Mouse (Mus musculus) lung, postnatal 0 days (tissue): Measurements from ENCODE around the gene Cggbp1. TPM values are rescaled to one million over a fixed set of nuclear protein-coding genes. Genes with fewer than 3 reads are reported as not detected.

Source experiments
- ATAC-seq: fragments of 200-750 bp; cut with Nextera tagmentation; 2 replicates; pipeline ENCODE4 v1.8.0; 2017; ENCODE audit warnings: moderate library complexity
- DNase-seq: peaks from one replicate; pipeline ENCODE4 v3.0.0-alpha.2; 2016; ENCODE audit warnings: low spot score
- H3K27ac ChIP-seq: fragments of 300-500 bp; sonication (generic); 2 replicates; pipeline ENCODE4 v1.5.1; 2014; ENCODE audit warnings: antibody characterized with exemption, mild to moderate bottlenecking, low read length, mixed read lengths
- H3K27me3 ChIP-seq: fragments of 300-500 bp; sonication (generic); replicated peaks from 2 replicates; pipeline ENCODE4 v1.6.1; 2014; ENCODE audit warnings: low read length, mixed read lengths; ENCODE audit not compliant: insufficient read depth
- H3K36me3 ChIP-seq: fragments of 300-500 bp; sonication (generic); 2 replicates; pipeline ENCODE4 v1.6.1; 2014; ENCODE audit warnings: low read length, mixed read lengths; ENCODE audit not compliant: insufficient read depth
- H3K4me1 ChIP-seq: fragments of 300-500 bp; sonication (generic); 2 replicates; pipeline ENCODE4 v1.6.1; 2014; ENCODE audit warnings: antibody characterized with exemption, low read depth, low read length, mixed read lengths; ENCODE audit not compliant: insufficient read depth
- H3K4me2 ChIP-seq: fragments of 300-500 bp; sonication (generic); replicated peaks from 2 replicates; pipeline ENCODE4 v1.6.1; 2014; ENCODE audit warnings: low read depth, mild to moderate bottlenecking, low read length, moderate library complexity, mixed read lengths
- H3K4me3 ChIP-seq: fragments of 300-500 bp; sonication (generic); 2 replicates; pipeline ENCODE4 v1.5.1; 2014; ENCODE audit warnings: low read depth, low read length
- H3K9ac ChIP-seq: fragments of 300-500 bp; sonication (generic); replicated peaks from 2 replicates; pipeline ENCODE4 v1.6.1; 2014; ENCODE audit warnings: low read depth, mild to moderate bottlenecking
- H3K9me3 ChIP-seq: fragments of 300-500 bp; sonication (generic); 2 replicates; pipeline ENCODE4 v1.6.1; 2016; ENCODE audit warnings: low read length, mixed read lengths
- CTCF ChIP-seq: IDR thresholded peaks from 2 replicates; pipeline ENCODE4 v1.5.1; 2016; ENCODE audit warnings: antibody characterized with exemption, mild to moderate bottlenecking
- EP300 ChIP-seq: IDR thresholded peaks from 2 replicates; pipeline ENCODE4 v1.6.1; 2016; ENCODE audit warnings: antibody characterized with exemption, mild to moderate bottlenecking, control low read depth
- WGBS: fragments of 180-500 bp; shearing (Covaris S2); extraction: QIAGEN DNeasy Blood & Tissue Kit; methylation state at CpG from one replicate; pipeline ENCODE4 v1.1.7; 2014; 5-methylcytosine and 5-hydroxymethylcytosine counted together
- polyA plus RNA-seq: library from polyadenylated mRNA; unstranded; fragments of >200 nt; fragmentation: Nextera tagmentation; extraction: Ambion mirVana; gene quantifications from 2 replicates; pipeline ENCODE4 v1.2.1, GENCODE M21; 2015

Cggbp1 gene
- 45.8 and 53.6 TPM in 2 replicates for polyA plus RNA-seq

- H3K27ac ChIP-seq: peak within 1 kb of the TSS; percentile 98
- peaks cover 6% of the 10 kb centered on the region; the same call in 1 of the 2 replicates for H3K4me1 ChIP-seq
- peak within 1 kb of the TSS; percentile 95 for H3K4me3 ChIP-seq
- TF ChIP-seq CTCF: no peak
- TF ChIP-seq EP300: peak; percentile 34; the same call in 1 of the 2 replicates
- peak; percentile 99 for ATAC-seq
- no peaks in the 10 kb centered on the region for H3K27me3 ChIP-seq
- H3K9ac ChIP-seq: peak within 1 kb of the TSS; percentile 91
- no peaks in the 10 kb centered on the region for H3K9me3 ChIP-seq
- 1% methylated on average over 52 of the region's 85 CpGs for WGBS
- H3K4me2 ChIP-seq: peak within 1 kb of the TSS; percentile 88
- DNase-seq: peak; percentile 100
- peaks cover 4% of the 10 kb centered on the region; the same call in 1 of the 2 replicates for H3K36me3 ChIP-seq
These were observed at the start of gene Cggbp1, which contains the start of gene Zfp654 for GRCm38 (mm10) chr16:64851563-64852362. Gene Cggbp1, plus strand, starts transcription at chr16:64851996. Gene Zfp654, minus strand, starts transcription at chr16:64851652.

GRCm38 (mm10) chr16:64803041-64803440 is 48.8 kb upstream of the Cggbp1 start:
- Histone ChIP-seq H3K4me2 (no peak overlapping the region), H3K4me3 (no peak overlapping the region), H3K36me3 (no peaks in the 10 kb centered on the region), H3K27ac (no peak overlapping the region), H3K9me3 (no peaks in the 10 kb centered on the region), H3K9ac (no peak overlapping the region), H3K27me3 (no peaks in the 10 kb centered on the region), H3K4me1 (no peaks in the 10 kb centered on the region)
- ATAC-seq (no peak), DNase-seq (no peak)
- TF ChIP-seq EP300 (no peak), CTCF (no peak)
- WGBS: 63% methylated on average over 3 of the region's 3 CpGs

- Histone ChIP-seq H3K36me3 (peaks cover 4% of the 10 kb centered on the region; the same call in 1 of the 2 replicates), H3K4me3 (no peak overlapping the region), H3K4me1 (no peaks in the 10 kb centered on the region), H3K4me2 (no peak overlapping the region), H3K9ac (no peak overlapping the region), H3K9me3 (no peaks in the 10 kb centered on the region), H3K27ac (no peak overlapping the region), H3K27me3 (no peaks in the 10 kb centered on the region)
- ATAC-seq (no peak), DNase-seq (no peak)
- no peak for TF ChIP-seq EP300
- TF ChIP-seq CTCF: no peak
- 91% methylated on average over 3 of the region's 3 CpGs for WGBS
These were observed 34.6 kb upstream of the Cggbp1 start for GRCm38 (mm10) chr16:64817094-64817765.

GRCm38 (mm10) chr16:64823890-64824289 is 27.9 kb upstream of the Cggbp1 start:
- TF ChIP-seq EP300: no peak
- no peak for TF ChIP-seq CTCF
- 77% methylated on average over 1 of the region's 1 CpGs for WGBS
- no peak overlapping the region for H3K4me2 ChIP-seq
- no peaks in the 10 kb centered on the region for H3K4me1 ChIP-seq
- no peaks in the 10 kb centered on the region for H3K9me3 ChIP-seq
- DNase-seq (no peak), ATAC-seq (no peak)
- H3K9ac ChIP-seq: no peak overlapping the region
- no peaks in the 10 kb centered on the region for H3K27me3 ChIP-seq
- H3K4me3 ChIP-seq: no peak overlapping the region
- no peak overlapping the region for H3K27ac ChIP-seq
- no peaks in the 10 kb centered on the region for H3K36me3 ChIP-seq

GRCm38 (mm10) chr16:64824474-64824873 is 27.3 kb upstream of the Cggbp1 start:
- no peaks in the 10 kb centered on the region for H3K36me3 ChIP-seq
- no peaks in the 10 kb centered on the region for H3K9me3 ChIP-seq
- no peak overlapping the region for H3K27ac ChIP-seq
- no peaks in the 10 kb centered on the region for H3K4me1 ChIP-seq
- ATAC-seq: no peak
- 92% methylated on average over 1 of the region's 1 CpGs for WGBS
- H3K4me3 ChIP-seq: no peak overlapping the region
- no peak overlapping the region for H3K9ac ChIP-seq
- no peak for DNase-seq
- no peak overlapping the region for H3K4me2 ChIP-seq
- TF ChIP-seq EP300 (no peak), CTCF (no peak)
- H3K27me3 ChIP-seq: no peaks in the 10 kb centered on the region

- no peaks in the 10 kb centered on the region for H3K36me3 ChIP-seq
- no peak overlapping the region for H3K4me2 ChIP-seq
- H3K4me3 ChIP-seq: no peak overlapping the region
- WGBS: 54% methylated on average over 15 of the region's 15 CpGs
- ATAC-seq (peak; percentile 89), DNase-seq (peak; percentile 57)
- H3K9me3 ChIP-seq: no peaks in the 10 kb centered on the region
- H3K4me1 ChIP-seq: no peaks in the 10 kb centered on the region
- H3K27me3 ChIP-seq: no peaks in the 10 kb centered on the region
- H3K27ac ChIP-seq: no peak overlapping the region
- H3K9ac ChIP-seq: no peak overlapping the region
- TF ChIP-seq EP300: peak; percentile 45; the same call in 1 of the 2 replicates
- no peak for TF ChIP-seq CTCF
These were observed 21.5 kb upstream of the Cggbp1 start for GRCm38 (mm10) chr16:64830291-64830690.
